Mouse (Mus musculus): ENCODE data around the gene Prg2.

Gene Prg2

GRCm38 (mm10) chr2:84980188-84980587 is at the start of gene Prg2:
Gene Prg2, plus strand, starts transcription at chr2:84980461.
- no peak for DNase-seq (ENCODE audit: low read depth)

- no peak for DNase-seq (ENCODE audit: low read depth)
These were observed 46.1 kb upstream of the Prg2 start for GRCm38 (mm10) chr2:84933992-84934648.

GRCm38 (mm10) chr2:84934649-84935007 is 45.6 kb upstream of the Prg2 start:
- no peak for DNase-seq (ENCODE audit: low read depth)

GRCm38 (mm10) chr2:84935065-84935464 is 45.2 kb upstream of the Prg2 start:
- DNase-seq (ENCODE audit: low read depth): no peak

- DNase-seq (ENCODE audit: low read depth): peak; percentile 68
These were observed 43.5 kb upstream of the Prg2 start, which contains the start of gene Slc43a3 for GRCm38 (mm10) chr2:84936474-84937429. Gene Slc43a3, plus strand, starts transcription at chr2:84936579.

GRCm38 (mm10) chr2:84937491-84938150 is 42.6 kb upstream of the Prg2 start:
- DNase-seq (ENCODE audit: low read depth): peak; percentile 24

GRCm38 (mm10) chr2:84938249-84938946 is 41.9 kb upstream of the Prg2 start:
- DNase-seq (ENCODE audit: low read depth): no peak

GRCm38 (mm10) chr2:84939306-84939705 is 41.0 kb upstream of the Prg2 start:
- DNase-seq (ENCODE audit: low read depth): no peak

- DNase-seq (ENCODE audit: low read depth): no peak
These were observed 40.5 kb upstream of the Prg2 start for GRCm38 (mm10) chr2:84939711-84940110.

- no peak for DNase-seq (ENCODE audit: low read depth)
These were observed 38.9 kb upstream of the Prg2 start for GRCm38 (mm10) chr2:84941332-84941731.

- no peak for DNase-seq (ENCODE audit: low read depth)
These were observed 38.5 kb upstream of the Prg2 start for GRCm38 (mm10) chr2:84941795-84942194.

- no peak for DNase-seq (ENCODE audit: low read depth)
These were observed 33.0 kb upstream of the Prg2 start for GRCm38 (mm10) chr2:84947154-84947771.

- DNase-seq (ENCODE audit: low read depth): no peak
These were observed 32.0 kb upstream of the Prg2 start for GRCm38 (mm10) chr2:84948252-84948651.

- DNase-seq (ENCODE audit: low read depth): no peak
These were observed 31.5 kb upstream of the Prg2 start for GRCm38 (mm10) chr2:84948721-84949120.

GRCm38 (mm10) chr2:84951027-84951426 is 29.2 kb upstream of the Prg2 start:
- DNase-seq (ENCODE audit: low read depth): no peak

GRCm38 (mm10) chr2:84952251-84952650 is 28.0 kb upstream of the Prg2 start:
- peak; percentile 77 for DNase-seq (ENCODE audit: low read depth)

GRCm38 (mm10) chr2:84952693-84953092 is 27.6 kb upstream of the Prg2 start:
- peak; percentile 31 for DNase-seq (ENCODE audit: low read depth)

GRCm38 (mm10) chr2:84955435-84955834 is 24.8 kb upstream of the Prg2 start:
- DNase-seq (ENCODE audit: low read depth): no peak

- DNase-seq (ENCODE audit: low read depth): no peak
These were observed 24.0 kb upstream of the Prg2 start for GRCm38 (mm10) chr2:84956274-84956673.

- DNase-seq (ENCODE audit: low read depth): no peak
These were observed 21.5 kb upstream of the Prg2 start for GRCm38 (mm10) chr2:84958588-84959264.

- DNase-seq (ENCODE audit: low read depth): peak; percentile 94
These were observed 19.0 kb upstream of the Prg2 start for GRCm38 (mm10) chr2:84961300-84961699.
